Mouse (Mus musculus) MEL (cell line): ENCODE measurements at regions not wholly inside any gene's neighbourhood (a gene's known extent, or its start where the extent isn't known, plus 50 kb on each side); places are given as distances from the start of the nearest gene placed in this dataset.

Experiments
- DNase-seq: peaks from one replicate; pipeline ENCODE4 v3.0.0; 2011; ENCODE audit warnings: low read depth, low spot score
- H3K27ac ChIP-seq: 2 replicates; pipeline ENCODE4 v1.5.1; 2012; ENCODE audit warnings: low read depth, mild to moderate bottlenecking, control low read depth, low read length, moderate library complexity; ENCODE audit not compliant: control insufficient read depth
- H3K27me3 ChIP-seq, 2 experiments: fragments of 150-350 bp in 1 of 2; sonication (generic) in 1 of 2; 2 replicates each; pipeline ENCODE4 v1.6.1; 2012; ENCODE audit warnings: low read length in 2 of 2, mild to moderate bottlenecking in 2 of 2, improper control_type of control experiment in 1 of 2, moderate library complexity in 1 of 2; ENCODE audit not compliant: insufficient read depth in 2 of 2, control insufficient read depth in 1 of 2
- H3K36me3 ChIP-seq, 2 experiments: 2 replicates each; pipeline ENCODE4 v1.6.1; 2012 to 2014; ENCODE audit warnings: low read length in 2 of 2, improper control_type of control experiment in 1 of 2, inconsistent platforms in 1 of 2, mild to moderate bottlenecking in 1 of 2; ENCODE audit not compliant: insufficient read depth in 2 of 2, control insufficient read depth in 1 of 2
- H3K4me1 ChIP-seq, 2 experiments: fragments of 150-350 bp in 1 of 2; sonication (generic) in 1 of 2; 2 replicates each; pipeline ENCODE4 v1.6.1; 2012; ENCODE audit warnings: low read length in 2 of 2, improper control_type of control experiment in 1 of 2, mild to moderate bottlenecking in 1 of 2; ENCODE audit not compliant: insufficient read depth in 2 of 2, control insufficient read depth in 1 of 2
- H3K4me3 ChIP-seq, 2 experiments: fragments of 150-350 bp in 1 of 2; sonication (generic) in 1 of 2; 2 replicates each; pipeline ENCODE4 v1.5.1; 2012; ENCODE audit warnings: low read depth in 2 of 2, low read length in 2 of 2, mild to moderate bottlenecking in 2 of 2, moderate library complexity in 2 of 2, control low read depth in 1 of 2, improper control_type of control experiment in 1 of 2; ENCODE audit not compliant: control insufficient read depth in 1 of 2, insufficient read depth in 1 of 2
- H3K79me2 ChIP-seq: 2 replicates; pipeline ENCODE4 v1.6.1; 2012; ENCODE audit warnings: mild to moderate bottlenecking, low read length, moderate library complexity; ENCODE audit not compliant: control insufficient read depth, poor library complexity, insufficient read depth
- H3K9ac ChIP-seq: 2 replicates; pipeline ENCODE4 v1.6.1; 2012; ENCODE audit warnings: low read depth, mild to moderate bottlenecking, control low read depth, low read length, moderate library complexity; ENCODE audit not compliant: control insufficient read depth, poor library complexity, severe bottlenecking
- H3K9me3 ChIP-seq: fragments of 150-350 bp; sonication (generic); replicated peaks from 2 replicates; pipeline ENCODE4 v1.6.1; 2012; ENCODE audit warnings: mild to moderate bottlenecking, low read length, improper control_type of control experiment, moderate library complexity; ENCODE audit not compliant: insufficient read depth
- CHD1 ChIP-seq: IDR thresholded peaks from 2 replicates; pipeline ENCODE4 v1.6.1; 2012; ENCODE audit warnings: low read depth, mild to moderate bottlenecking, inconsistent platforms, low read length, improper control_type of control experiment
- CHD2 ChIP-seq: IDR thresholded peaks from 2 replicates; pipeline ENCODE4 v1.6.1; 2011; ENCODE audit warnings: low read length, improper control_type of control experiment
- CTCF ChIP-seq, 3 experiments: IDR thresholded peaks in 2 of 3; conservative IDR thresholded peaks in 1 of 3; 2 replicates each; pipeline ENCODE4 v1.5.1; 2011 to 2012; ENCODE audit warnings: low read length in 3 of 3, low read depth in 2 of 3, mild to moderate bottlenecking in 2 of 3, improper control_type of control experiment in 1 of 3, inconsistent platforms in 1 of 3, mixed read lengths in 1 of 3, moderate library complexity in 1 of 3; ENCODE audit not compliant: control insufficient read depth in 1 of 3, insufficient read depth in 1 of 3, poor library complexity in 1 of 3, severe bottlenecking in 1 of 3
- ETS1 ChIP-seq: IDR thresholded peaks from 2 replicates; pipeline ENCODE4 v1.6.1; 2012; ENCODE audit warnings: low read depth, mild to moderate bottlenecking, inconsistent platforms, low read length, improper control_type of control experiment, moderate library complexity
- GATA1 ChIP-seq: IDR thresholded peaks from 2 replicates; pipeline ENCODE4 v1.6.1; 2011; ENCODE audit warnings: low read depth, low read length, improper control_type of control experiment
- HCFC1 ChIP-seq: IDR thresholded peaks from 2 replicates; pipeline ENCODE4 v1.6.1; 2012; ENCODE audit warnings: low read depth, mild to moderate bottlenecking, inconsistent platforms, low read length, improper control_type of control experiment, moderate library complexity
- JUND ChIP-seq: IDR thresholded peaks from 2 replicates; pipeline ENCODE4 v1.6.1; 2011; ENCODE audit warnings: low read depth, mild to moderate bottlenecking, improper control_type of control experiment, low read length
- MAX ChIP-seq: IDR thresholded peaks from 2 replicates; pipeline ENCODE4 v1.6.1; 2011; ENCODE audit warnings: low read length, improper control_type of control experiment
- MAZ ChIP-seq: IDR thresholded peaks from 2 replicates; pipeline ENCODE4 v1.6.1; 2012; ENCODE audit warnings: low read depth, mild to moderate bottlenecking, inconsistent platforms, low read length, improper control_type of control experiment
- MYB ChIP-seq: IDR thresholded peaks from 2 replicates; pipeline ENCODE4 v1.6.1; 2011; ENCODE audit warnings: mild to moderate bottlenecking, low read depth, low read length, improper control_type of control experiment
- MYC ChIP-seq: IDR thresholded peaks from 2 replicates; pipeline ENCODE4 v1.6.1; 2011; ENCODE audit warnings: low read depth, mild to moderate bottlenecking, low read length, improper control_type of control experiment, moderate library complexity
- NELFE ChIP-seq: IDR thresholded peaks from 2 replicates; pipeline ENCODE4 v1.6.1; 2011; ENCODE audit warnings: low read depth, low read length, improper control_type of control experiment
- NRF1 ChIP-seq: IDR thresholded peaks from 2 replicates; pipeline ENCODE4 v1.6.1; 2014; ENCODE audit warnings: low read depth, mild to moderate bottlenecking, inconsistent platforms, low read length, improper control_type of control experiment, moderate library complexity; ENCODE audit not compliant: poor library complexity, insufficient read depth, severe bottlenecking
- POLR2A ChIP-seq, 2 experiments: IDR thresholded peaks; 2 replicates each; pipeline ENCODE4 v1.6.1; 2011 to 2012; ENCODE audit warnings: low read length in 2 of 2, mild to moderate bottlenecking in 2 of 2, control low read depth in 1 of 2, improper control_type of control experiment in 1 of 2, low read depth in 1 of 2, moderate library complexity in 1 of 2; ENCODE audit not compliant: control insufficient read depth in 1 of 2, insufficient read depth in 1 of 2, poor library complexity in 1 of 2
- POLR2AphosphoS2 ChIP-seq: IDR thresholded peaks from 2 replicates; pipeline ENCODE4 v1.6.1; 2011; ENCODE audit warnings: low read length, improper control_type of control experiment
- POLR2AphosphoS5 ChIP-seq: IDR thresholded peaks from 2 replicates; pipeline ENCODE4 v1.6.1; 2012; ENCODE audit warnings: low read depth, borderline replicate concordance, mild to moderate bottlenecking, inconsistent platforms, low read length, moderate library complexity, mixed read lengths
- RCOR1 ChIP-seq: IDR thresholded peaks from 2 replicates; pipeline ENCODE4 v1.6.1; 2012; ENCODE audit warnings: low read depth, mild to moderate bottlenecking, inconsistent platforms, low read length, improper control_type of control experiment
- UBTF ChIP-seq: IDR thresholded peaks from 2 replicates; pipeline ENCODE4 v1.6.1; 2012; ENCODE audit warnings: low read depth, mild to moderate bottlenecking, inconsistent platforms, low read length, improper control_type of control experiment, moderate library complexity, borderline replicate concordance; ENCODE audit not compliant: insufficient read depth
- ZKSCAN1 ChIP-seq: IDR thresholded peaks from 2 replicates; pipeline ENCODE4 v1.6.1; 2012; ENCODE audit warnings: low read depth, mild to moderate bottlenecking, inconsistent platforms, low read length, improper control_type of control experiment, moderate library complexity
- ZNF384 ChIP-seq: IDR thresholded peaks from 2 replicates; pipeline ENCODE4 v1.6.1; 2012; ENCODE audit warnings: low read depth, mild to moderate bottlenecking, inconsistent platforms, low read length, improper control_type of control experiment

- Histone ChIP-seq H3K4me3 (no peak overlapping the region), H3K9ac (no peak overlapping the region), H3K9me3 (no peaks in the 10 kb centered on the region), H3K79me2 (no peaks in the 10 kb centered on the region), H3K36me3 (no peaks in the 10 kb centered on the region), H3K27ac (no peak overlapping the region), H3K4me1 (no peaks in the 10 kb centered on the region), H3K27me3 (no peaks in the 10 kb centered on the region)
- DNase-seq: no peak
- TF ChIP-seq JUND: no peak
- no peak for TF ChIP-seq NRF1
- TF ChIP-seq CHD1: no peak
- TF ChIP-seq ETS1: no peak
- no peak for TF ChIP-seq MYC
- no peak for TF ChIP-seq POLR2A (IDR thresholded peaks at IDR 0.05; ENCODE audit: control insufficient read depth in 1 of 2, insufficient read depth in 1 of 2, low read depth in 1 of 2, low read length in 2 of 2, poor library complexity in 1 of 2)
- TF ChIP-seq CTCF (IDR thresholded peaks at IDR 0.05 in 2 of 3, conservative IDR thresholded peaks at IDR 0.05 in 1 of 3; ENCODE audit: control insufficient read depth in 1 of 3, insufficient read depth in 1 of 3, low read depth in 2 of 3, low read length in 3 of 3, poor library complexity in 1 of 3, severe bottlenecking in 1 of 3): no peak
Observed at GRCm38 (mm10) chr9:112837563-112837962, 601.8 kb upstream of the Arpp21 start.

GRCm38 (mm10) chr9:112834441-112835245 lies 598.9 kb upstream of the Arpp21 start:
- no peak overlapping the region for H3K9ac ChIP-seq
- H3K9me3 ChIP-seq: no peaks in the 10 kb centered on the region
- no peaks in the 10 kb centered on the region for H3K27me3 ChIP-seq
- no peak for TF ChIP-seq POLR2AphosphoS5
- TF ChIP-seq HCFC1: no peak
- TF ChIP-seq POLR2AphosphoS2: no peak
- TF ChIP-seq ZNF384: no peak
- no peak for TF ChIP-seq JUND
- TF ChIP-seq POLR2A (IDR thresholded peaks at IDR 0.05; ENCODE audit: control insufficient read depth in 1 of 2, insufficient read depth in 1 of 2, low read depth in 1 of 2, low read length in 2 of 2, poor library complexity in 1 of 2): no peak
- no peak for TF ChIP-seq GATA1
- H3K27ac ChIP-seq: no peak overlapping the region
- no peak for DNase-seq
- H3K79me2 ChIP-seq: no peaks in the 10 kb centered on the region
- no peaks in the 10 kb centered on the region for H3K36me3 ChIP-seq
- no peak overlapping the region for H3K4me3 ChIP-seq
- H3K4me1 ChIP-seq: no peaks in the 10 kb centered on the region

- Histone ChIP-seq H3K27me3 (no peaks in the 10 kb centered on the region), H3K9me3 (no peaks in the 10 kb centered on the region), H3K36me3 (no peaks in the 10 kb centered on the region), H3K9ac (no peak overlapping the region)
- TF ChIP-seq RCOR1 (no peak), MAZ (no peak), POLR2AphosphoS2 (no peak), MAX (no peak), NELFE (no peak), CHD1 (no peak), MYB (no peak), UBTF (no peak), CHD2 (no peak), MYC (no peak), POLR2AphosphoS5 (no peak), JUND (no peak), ZKSCAN1 (no peak), POLR2A (IDR thresholded peaks at IDR 0.05; ENCODE audit: control insufficient read depth in 1 of 2, insufficient read depth in 1 of 2, low read depth in 1 of 2, low read length in 2 of 2, poor library complexity in 1 of 2) (no peak)
- TF ChIP-seq, all 39 proteins: peak for 0
- Histone ChIP-seq H3K79me2 (no peaks in the 10 kb centered on the region), H3K4me1 (no peaks in the 10 kb centered on the region), H3K27ac (no peak overlapping the region), H3K4me3 (no peak overlapping the region)
- DNase-seq: no peak
Observed at GRCm38 (mm10) chr9:112831102-112831501, 595.4 kb upstream of the Arpp21 start.
